Mouse (Mus musculus): ENCODE measurements around the gene 4930407I10Rik. TPM values are rescaled to one million over a fixed set of nuclear protein-coding genes. Genes with fewer than 3 reads are reported as not detected.

4930407I10Rik gene
- total RNA-seq, 4 experiments from 2014 or later, result not detected

DNA sequence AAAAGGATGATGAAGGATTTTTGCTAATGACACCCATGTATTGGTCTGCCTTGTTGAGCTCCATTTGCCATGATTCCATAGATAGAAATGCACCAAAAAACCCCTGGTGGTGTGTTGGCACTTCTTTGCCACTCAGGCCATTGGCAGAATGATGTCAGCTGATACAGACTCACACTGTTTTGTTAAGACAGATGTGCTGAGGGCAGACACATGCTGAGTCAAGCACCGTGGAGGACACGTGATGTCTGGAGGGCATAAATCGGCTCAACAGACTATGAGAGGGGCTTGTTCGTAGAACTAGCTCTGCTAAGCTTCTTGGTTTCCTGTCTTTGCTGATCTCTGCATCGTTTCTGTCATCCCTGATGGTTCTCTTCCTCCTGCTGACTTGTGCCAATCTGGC, 6.4 kb upstream of the 4930407I10Rik start:
- no peak for DNase-seq (ENCODE audit: low spot score in 2 of 2)

GRCm38 (mm10) chr15:82063909-82064308, 5.0 kb downstream of the 4930407I10Rik start:
- no peak for DNase-seq (ENCODE audit: low spot score in 2 of 2)

GRCm38 (mm10) chr15:82065511-82065910, 6.6 kb downstream of the 4930407I10Rik start:
- DNase-seq (ENCODE audit: low spot score in 2 of 2), result peak; percentile 54 to 75

DNA sequence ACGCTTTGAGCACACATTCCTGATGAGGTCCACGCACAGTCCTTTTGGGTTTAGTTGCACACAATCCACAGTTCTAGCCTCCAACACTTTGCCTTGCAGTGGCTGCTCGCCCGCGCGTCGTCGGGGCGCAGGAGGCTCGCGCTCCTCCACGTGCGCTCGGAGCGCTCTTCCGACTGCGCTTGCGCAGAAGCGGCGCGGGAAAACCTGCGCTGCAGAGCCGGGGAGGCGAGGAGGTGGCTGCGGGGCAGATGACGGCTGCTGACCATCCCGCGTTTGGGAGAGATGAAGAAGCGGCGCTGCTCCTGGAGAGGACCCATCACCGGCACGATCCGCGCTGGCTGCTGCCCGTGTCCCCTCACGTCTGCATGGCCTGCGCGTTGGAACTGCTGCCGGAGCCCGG, 10.9 kb downstream of the 4930407I10Rik start, which contains the start of gene Mei1:
Gene Mei1 (plus strand): TSS at position 99 of the 400 bp plus-strand sequence.
- no peak for DNase-seq (ENCODE audit: low spot score in 2 of 2)

DNA sequence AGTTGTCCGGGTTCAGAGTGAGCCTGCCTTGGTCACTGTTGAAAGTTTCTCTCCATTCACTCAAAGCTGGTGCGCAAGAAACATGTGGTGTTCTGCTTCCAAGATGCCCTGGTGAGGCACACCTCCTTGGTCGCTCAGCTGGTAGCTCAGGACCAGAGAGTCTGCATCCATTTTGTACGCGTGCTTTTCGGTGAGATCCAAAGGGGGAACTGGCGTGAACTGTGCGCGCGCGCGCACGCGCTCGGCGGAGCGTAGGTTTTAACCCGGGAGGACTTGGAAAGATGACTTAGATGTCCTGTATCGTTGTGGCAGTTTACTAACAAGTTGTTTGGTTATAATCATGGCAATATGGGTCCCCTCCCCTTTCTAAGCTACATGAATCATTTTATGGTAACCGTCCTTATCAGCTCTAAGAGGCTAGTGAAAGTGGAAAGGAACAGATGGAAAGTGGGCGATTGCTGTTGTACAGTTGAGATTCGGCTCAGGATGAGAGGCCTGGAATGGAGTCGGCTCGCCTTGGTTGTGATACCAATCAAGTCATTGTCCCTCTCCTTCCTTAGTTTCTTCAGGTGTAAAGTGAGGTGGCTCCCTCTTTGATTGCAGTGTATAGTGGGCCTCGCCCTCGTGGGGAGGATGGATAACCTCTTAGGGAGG, 13.0 kb downstream of the 4930407I10Rik start:
- DNase-seq (ENCODE audit: low spot score in 2 of 2), result no peak

DNA sequence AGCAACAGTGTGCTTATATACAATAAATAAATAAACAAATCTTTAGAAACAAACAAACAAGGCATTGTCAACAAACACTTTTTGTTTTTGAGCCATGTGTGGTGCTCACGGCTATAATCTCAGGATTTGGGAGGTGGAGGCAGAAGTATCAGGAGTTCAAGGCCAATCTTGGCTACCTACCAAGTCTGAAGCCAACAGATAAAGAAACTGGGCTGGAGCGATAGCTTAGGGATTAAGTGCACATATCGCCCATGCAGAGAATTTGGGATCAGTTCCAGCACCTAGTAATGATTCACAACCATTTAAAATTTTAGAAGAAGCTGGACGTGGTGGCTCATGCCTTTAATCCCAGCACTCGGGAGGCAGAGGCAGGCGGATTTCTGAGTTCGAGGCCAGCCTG, 14.5 kb downstream of the 4930407I10Rik start:
- no peak for DNase-seq (ENCODE audit: low spot score in 2 of 2)

- DNase-seq (ENCODE audit: low spot score in 2 of 2), result no peak
These were observed 20.9 kb downstream of the 4930407I10Rik start for GRCm38 (mm10) chr15:82079883-82080282.

DNA sequence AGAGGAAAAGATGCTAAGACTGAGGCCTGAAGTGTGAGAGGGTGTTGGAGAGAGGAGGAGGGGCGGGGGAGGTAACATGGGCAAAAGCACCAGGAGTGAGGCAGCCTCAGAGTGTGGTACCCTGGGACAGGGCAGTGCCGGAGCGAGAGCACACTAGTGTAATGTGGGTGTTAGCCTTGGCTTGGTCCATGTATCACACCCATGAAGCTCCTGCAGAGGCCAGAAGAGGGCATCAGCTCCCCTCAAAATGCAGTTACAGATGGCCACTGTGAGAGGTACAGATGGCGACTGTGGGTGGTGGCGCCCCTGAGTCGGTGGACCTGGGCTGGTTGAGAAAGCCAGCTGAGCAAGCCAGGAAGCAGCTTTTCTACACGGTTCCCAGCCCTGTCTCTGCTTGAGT, 22.2 kb downstream of the 4930407I10Rik start:
- DNase-seq (ENCODE audit: low spot score in 2 of 2), result peak; percentile 56 to 74

GRCm38 (mm10) chr15:82085606-82086005, 26.7 kb downstream of the 4930407I10Rik start:
- no peak for DNase-seq (ENCODE audit: low spot score in 2 of 2)

DNA sequence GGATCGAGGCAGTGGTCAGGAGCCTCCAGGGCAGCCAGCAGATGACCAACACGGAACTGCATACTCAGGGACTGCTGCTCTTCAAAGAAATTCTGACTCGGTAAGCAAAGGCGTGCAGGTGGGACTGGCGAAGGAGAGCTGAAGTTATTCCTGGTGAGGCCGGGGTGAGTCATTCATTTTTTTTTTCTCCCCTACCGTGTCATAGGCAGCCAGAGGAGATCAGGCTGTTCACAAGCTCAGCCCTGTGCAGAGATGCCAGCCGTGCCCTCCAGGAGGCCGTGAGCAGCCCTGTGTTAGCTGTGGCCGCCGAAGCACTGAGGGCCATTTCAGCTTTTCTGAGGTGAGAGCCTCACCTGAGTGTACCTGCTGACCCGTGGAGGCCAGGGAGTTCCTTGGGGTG, 27.2 kb downstream of the 4930407I10Rik start:
- DNase-seq (ENCODE audit: low spot score in 2 of 2), result no peak

DNA sequence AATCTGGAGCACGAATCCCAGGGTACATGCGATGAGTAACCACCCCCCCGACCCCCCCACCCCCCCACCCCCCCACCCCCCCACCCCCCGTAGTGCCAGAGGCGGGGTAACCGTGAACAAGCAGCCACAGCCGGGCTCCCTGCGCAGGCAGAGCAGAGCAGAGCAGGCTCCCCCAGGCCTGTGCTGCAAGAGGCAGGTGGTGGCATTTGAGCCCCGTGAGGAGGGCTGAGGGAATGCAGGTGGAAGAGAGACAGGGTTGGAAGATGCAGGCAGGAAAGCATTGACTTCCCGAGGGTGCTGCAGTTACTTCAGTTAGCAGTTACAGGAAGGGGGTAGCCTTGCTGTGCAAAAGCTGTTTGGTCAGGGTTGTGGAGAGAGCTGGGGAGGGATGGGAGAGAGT, 28.3 kb downstream of the 4930407I10Rik start:
- no peak for DNase-seq (ENCODE audit: low spot score in 2 of 2)

- no peak for DNase-seq (ENCODE audit: low spot score in 2 of 2)
These were observed 32.1 kb downstream of the 4930407I10Rik start for GRCm38 (mm10) chr15:82091061-82091460.

- peak; percentile 50 to 57 for DNase-seq (ENCODE audit: low spot score in 2 of 2)
These were observed 48.1 kb downstream of the 4930407I10Rik start for GRCm38 (mm10) chr15:82106953-82107555.

Other genes starting within 250 kb of the 4930407I10Rik start
- gene Tob2, start 200.4 kb upstream of the 4930407I10Rik start, total RNA-seq (2022), result 10 to 100 TPM; 24.8 to 39.6 (median 30.6) TPM
- gene Phf5a, start 187.2 kb upstream of the 4930407I10Rik start, total RNA-seq (2022), result 10 to 100 TPM; 35.7 to 44.3 (median 36.7) TPM
- gene Aco2, start 186.8 kb upstream of the 4930407I10Rik start, total RNA-seq (2022), result 100 to 1,000 TPM; 456 to 502 (median 473) TPM
- gene Polr3h, start 132.9 kb upstream of the 4930407I10Rik start, total RNA-seq (2022), result 10 to 100 TPM; 39.5 to 50.1 (median 47.8) TPM
- 10 to 100 TPM; 63.2 to 67.4 (median 65.9) TPM for gene Csdc2, start 122.4 kb upstream of the 4930407I10Rik start, total RNA-seq (2022)
- 100 to 1,000 TPM; 190 to 206 (median 199) TPM for gene Pmm1, start 98.2 kb upstream of the 4930407I10Rik start, total RNA-seq (2022)
- gene 1700029P11Rik, start 78.6 kb upstream of the 4930407I10Rik start, total RNA-seq (2022), result not detected
- 10 to 100 TPM; 27.4 to 35.4 (median 28.9) TPM for gene Xrcc6, start 71.3 kb upstream of the 4930407I10Rik start, total RNA-seq (2022)
- 100 to 1,000 TPM in 2 of 4 experiments, 10 to 100 TPM in 2; 90.4 to 112 (median 101) TPM for gene Desi1, start 25.3 kb upstream of the 4930407I10Rik start, total RNA-seq (2022)
- gene Snu13, start 11.6 kb upstream of the 4930407I10Rik start, total RNA-seq (2022), result 100 to 1,000 TPM in 3 of 4 experiments, 10 to 100 TPM in 1; 98.4 to 120 (median 115) TPM
- under 1 TPM; 0.35 to 0.87 (median 0.66) TPM for gene Mei1, start 10.8 kb downstream of the 4930407I10Rik start, total RNA-seq (2022)
- gene Ccdc134, start 68.8 kb downstream of the 4930407I10Rik start, total RNA-seq (2022), result 10 to 100 TPM; 10.4 to 14.3 (median 13.0) TPM
- 100 to 1,000 TPM; 175 to 214 (median 189) TPM for gene Srebf2, start 88.0 kb downstream of the 4930407I10Rik start, total RNA-seq (2022)
- gene Shisa8, start 153.7 kb downstream of the 4930407I10Rik start, total RNA-seq (2022), result 1 to 10 TPM; 1.6 to 3.5 (median 2.0) TPM
- gene Tnfrsf13c, start 165.2 kb downstream of the 4930407I10Rik start, total RNA-seq (2022), result under 1 TPM in 2 of 4 experiments, not detected in 2; 0.69 to 0.80 TPM
- gene Cenpm, start 185.6 kb downstream of the 4930407I10Rik start, total RNA-seq (2022), result 1 to 10 TPM; 2.6 to 4.8 (median 4.4) TPM
- 100 to 1,000 TPM in 3 of 4 experiments, 10 to 100 TPM in 1; 91.7 to 112 (median 104) TPM for gene 1500009C09Rik, start 193.2 kb downstream of the 4930407I10Rik start, total RNA-seq (2022)
- gene Sept3, start 215.7 kb downstream of the 4930407I10Rik start, total RNA-seq (2022), result 100 to 1,000 TPM; 583 to 608 (median 584) TPM
- gene Wbp2nl, start 239.8 kb downstream of the 4930407I10Rik start, total RNA-seq (2022), result not detected